Mouse (Mus musculus) forebrain, embryonic 16.5 days (tissue): ENCODE data around the gene Vmn1r233. TPM values are rescaled to one million over a fixed set of nuclear protein-coding genes. Genes with fewer than 3 reads are reported as not detected.
A peak's percentile ranks its signal among the peaks of the same experiment; 100 is the strongest.

Source experiments
- ATAC-seq: fragments of 200-750 bp; cut with Nextera tagmentation; 2 replicates; pipeline ENCODE4 v1.8.0; 2017; ENCODE audit warnings: mild to moderate bottlenecking, moderate library complexity
- H3K27ac ChIP-seq: fragments of 300-500 bp; sonication (generic); 2 replicates; pipeline ENCODE4 v1.5.1; 2014; ENCODE audit warnings: low read length, control low read depth
- H3K27me3 ChIP-seq: fragments of 300-500 bp; sonication (generic); replicated peaks from 2 replicates; pipeline ENCODE4 v1.6.1; 2014; ENCODE audit warnings: low read length; ENCODE audit not compliant: control insufficient read depth, insufficient read depth
- H3K36me3 ChIP-seq: fragments of 300-500 bp; sonication (generic); 2 replicates; pipeline ENCODE4 v1.6.1; 2014; ENCODE audit not compliant: control insufficient read depth, insufficient read depth
- H3K4me1 ChIP-seq: fragments of 300-500 bp; sonication (generic); replicated peaks from 2 replicates; pipeline ENCODE4 v1.6.1; 2014; ENCODE audit warnings: low read length; ENCODE audit not compliant: control insufficient read depth, insufficient read depth
- H3K4me2 ChIP-seq: fragments of 300-500 bp; sonication (generic); 2 replicates; pipeline ENCODE4 v1.6.1; 2014; ENCODE audit warnings: mild to moderate bottlenecking, low read length, control low read depth
- H3K4me3 ChIP-seq: fragments of 300-500 bp; sonication (generic); replicated peaks from 2 replicates; pipeline ENCODE4 v1.5.1; 2014; ENCODE audit warnings: mild to moderate bottlenecking, low read length, control low read depth
- H3K9ac ChIP-seq: fragments of 300-500 bp; sonication (generic); replicated peaks from 2 replicates; pipeline ENCODE4 v1.6.1; 2014; ENCODE audit warnings: low read depth, low read length, control low read depth
- H3K9me3 ChIP-seq: fragments of 300-500 bp; sonication (generic); 2 replicates; pipeline ENCODE4 v1.6.1; 2016; ENCODE audit warnings: low read length; ENCODE audit not compliant: control insufficient read depth
- WGBS: fragments of 180-500 bp; shearing (Covaris S2); extraction: QIAGEN DNeasy Blood & Tissue Kit; methylation state at CpG from one replicate; pipeline ENCODE4 v1.1.7; 2014; 5-methylcytosine and 5-hydroxymethylcytosine counted together
- polyA plus RNA-seq: library from polyadenylated mRNA; unstranded; fragments of >200 nt; fragmentation: Nextera tagmentation; extraction: Ambion mirVana; gene quantifications from 2 replicates; pipeline ENCODE4 v1.2.1, GENCODE M21; 2015

Vmn1r233 gene
- polyA plus RNA-seq, 1 experiment from 2014 or later, result not detected

GRCm38 (mm10) chr17:20946026-20946565 is 50.2 kb downstream of the Vmn1r233 start:
- Histone ChIP-seq H3K27ac (peak overlapping the region; percentile 99), H3K4me1 (peaks cover 34% of the 10 kb centered on the region), H3K9ac (peak overlapping the region; percentile 93), H3K4me3 (peak overlapping the region; percentile 69), H3K27me3 (no peaks in the 10 kb centered on the region), H3K4me2 (peak overlapping the region; percentile 83), H3K36me3 (no peaks in the 10 kb centered on the region), H3K9me3 (no peaks in the 10 kb centered on the region)
- ATAC-seq, result no peak
- under 1% methylated on average over 13 of the region's 13 CpGs for WGBS

DNA sequence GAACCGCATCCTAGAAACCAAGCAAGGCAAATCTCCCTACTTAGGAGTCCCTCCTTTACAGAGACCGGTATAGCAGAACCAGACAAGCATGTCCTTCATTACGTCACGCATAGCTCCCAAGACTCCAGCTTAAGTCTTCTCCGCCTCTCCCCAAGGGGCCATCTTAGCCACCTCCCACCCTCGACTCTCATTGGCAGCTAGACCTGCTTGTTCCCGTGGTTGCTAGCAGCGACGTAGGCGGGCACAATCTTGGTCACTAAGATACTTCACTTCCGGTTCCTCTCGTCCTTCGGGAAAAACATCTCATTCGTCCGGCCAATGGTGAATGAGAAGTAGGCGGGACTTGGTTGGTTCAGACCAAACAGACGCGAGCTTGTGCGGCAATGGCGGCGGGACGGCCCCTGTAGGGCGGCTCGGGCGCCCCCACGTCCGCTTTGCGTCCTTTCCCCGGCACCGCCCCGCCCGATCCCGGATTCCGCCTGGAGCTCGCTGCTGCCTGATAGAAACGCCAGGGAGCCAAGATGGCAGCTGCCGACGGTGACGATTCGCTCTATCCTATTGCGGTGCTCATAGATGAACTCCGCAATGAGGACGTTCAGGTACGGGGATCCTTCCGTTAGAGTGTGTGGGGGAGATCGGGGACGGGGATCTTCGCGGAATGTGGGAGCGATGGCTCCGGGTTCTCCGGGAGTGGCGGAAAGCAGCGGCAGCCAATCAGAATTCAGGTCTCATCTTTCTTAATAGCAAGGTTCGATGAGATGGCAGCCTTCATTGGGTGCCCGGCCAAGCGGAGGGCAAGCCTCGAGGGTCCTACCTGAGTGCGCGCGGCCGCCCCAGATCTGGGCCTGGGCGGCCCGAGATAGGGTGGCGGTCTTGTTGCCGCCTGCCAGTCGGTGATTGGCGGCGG is 51.0 kb downstream of the Vmn1r233 start, which contains the start of gene Ppp2r1a:
Ppp2r1a (plus strand) TSS at position 327 of the 907 bp plus-strand sequence.
- H3K27me3 ChIP-seq, result no peaks in the 10 kb centered on the region
- under 1% methylated on average over 69 of the region's 69 CpGs for WGBS
- peak; percentile 98 for ATAC-seq

GRCm38 (mm10) chr17:20944226-20944625 is 52.0 kb downstream of the Vmn1r233 start:
- Histone ChIP-seq H3K27me3 (no peaks in the 10 kb centered on the region), H3K4me3 (peak overlapping the region; percentile 68), H3K4me1 (peaks cover 32% of the 10 kb centered on the region), H3K4me2 (peak overlapping the region; percentile 71), H3K27ac (peak overlapping the region; percentile 96), H3K9ac (peak overlapping the region; percentile 69), H3K36me3 (no peaks in the 10 kb centered on the region), H3K9me3 (no peaks in the 10 kb centered on the region)
- 43% methylated on average over 3 of the region's 3 CpGs for WGBS
- no peak for ATAC-seq

More for the DNA sequence above, 51.0 kb downstream of the Vmn1r233 start, which contains the start of gene Ppp2r1a:
- H3K4me3 ChIP-seq, result peak within 1 kb of the TSS; percentile 69
- peak within 1 kb of the TSS; percentile 83 for H3K4me2 ChIP-seq
- peaks cover 34% of the 10 kb centered on the region for H3K4me1 ChIP-seq
- peak within 1 kb of the TSS; percentile 93 for H3K9ac ChIP-seq
- no peaks in the 10 kb centered on the region for H3K9me3 ChIP-seq
- peak within 1 kb of the TSS; percentile 99 for H3K27ac ChIP-seq
- H3K36me3 ChIP-seq, result no peaks in the 10 kb centered on the region

Other genes with a start within 250 kb of the Vmn1r233 start
- gene Vmn1r228, start 210.3 kb downstream of the Vmn1r233 start, polyA plus RNA-seq, result not detected in 2 replicates
- 0.03 TPM in 1 of 2 replicates, not detected in the other for gene Vmn1r229, start 184.9 kb downstream of the Vmn1r233 start, polyA plus RNA-seq
- not detected in 2 replicates for gene Vmn1r230, start 156.0 kb downstream of the Vmn1r233 start, polyA plus RNA-seq
- gene Vmn1r231, start 91.4 kb downstream of the Vmn1r233 start, polyA plus RNA-seq, result not detected in 2 replicates
- gene Vmn1r232, start 76.8 kb downstream of the Vmn1r233 start, polyA plus RNA-seq, result not detected in 2 replicates
- 651 and 692 TPM in 2 replicates for gene Ppp2r1a, start 51.2 kb downstream of the Vmn1r233 start, polyA plus RNA-seq
- 20.8 and 21.5 TPM in 2 replicates for gene Zfp160, start 12.4 kb upstream of the Vmn1r233 start, polyA plus RNA-seq
- not detected in 2 replicates for gene Vmn1r234, start 229.6 kb upstream of the Vmn1r233 start, polyA plus RNA-seq